Mouse (Mus musculus) T-helper 1 cell (primary cell): ENCODE results near the gene Esr1.

Experiments
- in situ Hi-C: fragments of 300-600 bp; cut with MboI, MseI; formaldehyde crosslinking; loops from one replicate; pipeline ENCODE4 v1.15.1; 2025; ENCODE audit warnings: high pct_unique_total_duplicates

Esr1 gene

GRCm38 (mm10) chr10:4824366-4824765 is 213.0 kb downstream of the Esr1 start:
- in situ Hi-C loops: no loop called here

GRCm38 (mm10) chr10:4830592-4830991 is 219.2 kb downstream of the Esr1 start:
- in situ Hi-C loops: no loop called here

- in situ Hi-C loops: no loop called here
Observed at GRCm38 (mm10) chr10:4838099-4838498, 226.7 kb downstream of the Esr1 start.

- in situ Hi-C loops: no loop called here
Observed at GRCm38 (mm10) chr10:4841039-4841438, 229.6 kb downstream of the Esr1 start.

GRCm38 (mm10) chr10:4847523-4847922 is 236.1 kb downstream of the Esr1 start:
- in situ Hi-C loops: no loop called here

- in situ Hi-C loops: no loop called here
Observed at GRCm38 (mm10) chr10:4849881-4850280, 238.5 kb downstream of the Esr1 start.

- in situ Hi-C loops: loop anchor here (10.0 kb wide), 1 partner anchor 1180 kb away; no protein-coding TSS in a partner anchor
Observed at GRCm38 (mm10) chr10:4875076-4875737, 263.8 kb downstream of the Esr1 start.

- in situ Hi-C loops: no loop called here
Observed at GRCm38 (mm10) chr10:4881391-4881790, 270.0 kb downstream of the Esr1 start.

GRCm38 (mm10) chr10:4885506-4885905 is 274.1 kb downstream of the Esr1 start:
- in situ Hi-C loops: no loop called here

- in situ Hi-C loops: no loop called here
Observed at GRCm38 (mm10) chr10:4885961-4886360, 274.6 kb downstream of the Esr1 start.

GRCm38 (mm10) chr10:4893475-4893874 is 282.1 kb downstream of the Esr1 start:
- in situ Hi-C loops: no loop called here

- in situ Hi-C loops: no loop called here
Observed at GRCm38 (mm10) chr10:4897789-4898188, 286.4 kb downstream of the Esr1 start.

GRCm38 (mm10) chr10:4900324-4900723 is 288.9 kb downstream of the Esr1 start:
- in situ Hi-C loops: no loop called here

GRCm38 (mm10) chr10:4909271-4909670 is 297.9 kb downstream of the Esr1 start:
- in situ Hi-C loops: no loop called here

GRCm38 (mm10) chr10:4910451-4910850 is 299.1 kb downstream of the Esr1 start:
- in situ Hi-C loops: no loop called here

- in situ Hi-C loops: no loop called here
Observed at GRCm38 (mm10) chr10:4919046-4919445, 307.7 kb downstream of the Esr1 start.

GRCm38 (mm10) chr10:4923616-4924015 is 312.2 kb downstream of the Esr1 start:
- in situ Hi-C loops: no loop called here

GRCm38 (mm10) chr10:4924391-4924790 is 313.0 kb downstream of the Esr1 start:
- in situ Hi-C loops: no loop called here

GRCm38 (mm10) chr10:4943148-4943547 is 331.8 kb downstream of the Esr1 start:
- in situ Hi-C loops: no loop called here

GRCm38 (mm10) chr10:4944725-4945124 is 333.3 kb downstream of the Esr1 start:
- in situ Hi-C loops: no loop called here

GRCm38 (mm10) chr10:4965768-4966167 is 354.4 kb downstream of the Esr1 start:
- in situ Hi-C loops: no loop called here

GRCm38 (mm10) chr10:4971156-4971555 is 359.8 kb downstream of the Esr1 start:
- in situ Hi-C loops: no loop called here

GRCm38 (mm10) chr10:4971586-4971985 is 360.2 kb downstream of the Esr1 start:
- in situ Hi-C loops: no loop called here

GRCm38 (mm10) chr10:4972026-4972425 is 360.6 kb downstream of the Esr1 start:
- in situ Hi-C loops: no loop called here
